Comparison of ENCODE assay signal across 21 mouse cellular contexts in genomic region chr2:148623067-148623466, GRCm38 (mm10).
"Had no signal": no experiment of that assay in that cellular context is flagged by ENCODE, and none has a peak within 500 bp of the region (broad histone marks: within the 10 kb centered on the region; RNA-seq: fewer than 3 reads in every experiment).

No protein-coding gene starts in this region.

- H3K4me2 ChIP-seq: lung, embryonic 15.5 days; midbrain, embryonic 12.5 days; neural tube, embryonic 13.5 days; neural tube, embryonic 15.5 days had no signal

- ATAC-seq: lung, postnatal 0 days; midbrain, embryonic 16.5 days had no signal

- H3K4me1 ChIP-seq: lung, embryonic 15.5 days; midbrain, embryonic 12.5 days; neural tube, embryonic 13.5 days; neural tube, embryonic 15.5 days had no signal

- H3K27me3 ChIP-seq: lung, embryonic 15.5 days; midbrain, embryonic 12.5 days; neural tube, embryonic 13.5 days; neural tube, embryonic 15.5 days had no signal

- H3K27ac ChIP-seq: liver, embryonic 14.5 days; lung, embryonic 15.5 days; macrophage; midbrain, embryonic 10.5 days; midbrain, embryonic 12.5 days; neural tube, embryonic 13.5 days; neural tube, embryonic 15.5 days had no signal

- H3K9me3 ChIP-seq: lung, embryonic 15.5 days; midbrain, embryonic 10.5 days; midbrain, embryonic 12.5 days; neural tube, embryonic 13.5 days; neural tube, embryonic 15.5 days had no signal

- H3K36me3 ChIP-seq: lung, embryonic 15.5 days; midbrain, embryonic 10.5 days; midbrain, embryonic 12.5 days; neural tube, embryonic 13.5 days; neural tube, embryonic 15.5 days had no signal

- H3K9ac ChIP-seq: liver, embryonic 14.5 days; lung, embryonic 15.5 days; midbrain, embryonic 12.5 days; neural tube, embryonic 13.5 days; neural tube, embryonic 15.5 days had no signal

- H3K4me3 ChIP-seq: lung, embryonic 15.5 days; midbrain, embryonic 10.5 days; midbrain, embryonic 12.5 days; myocyte; neural tube, embryonic 13.5 days; neural tube, embryonic 15.5 days had no signal

- DNase-seq: lung, adult 2 months; lung, postnatal 14 days; lung, postnatal 36 days; midbrain, embryonic 14.5 days; retina, postnatal 1 day; right cerebral cortex, adult 18-20 months; right cerebral cortex, postnatal 4 days; spleen, adult 18-20 months; thymus, adult 18-20 months; thymus, postnatal 14 days; thymus, postnatal 36 days had no signal
